Mouse (Mus musculus): Measurements from ENCODE around the gene Khsrp. TPM values are rescaled to one million over a fixed set of nuclear protein-coding genes. Genes with fewer than 3 reads are reported as not detected.

The Khsrp gene
- total and polyA plus RNA-seq, 3 experiments, result 23.5 to 106 (median 98.7) TPM

- peaks cover 10% of the 10 kb centered on the region for H3K79me2 ChIP-seq (replicated peaks; ENCODE audit: control insufficient read depth, extremely low read depth, insufficient read depth, poor library complexity, severe bottlenecking)
- no peak overlapping the region for H3K27ac ChIP-seq (ENCODE audit: insufficient read depth, low read depth)
- H3K9ac ChIP-seq (ENCODE audit: insufficient read depth, low read depth), result no peak overlapping the region
- in situ Hi-C loops (cut with MboI; ENCODE audit: low pct_ligation_motif_present, low pct_unique_long_range_greater_than_20kb, low sequenced_read_pairs) (loop anchor here (10.0 kb wide), 2 partner anchors 208 to 338 kb away; no protein-coding TSS in a partner anchor), dilution Hi-C loops (cut with MboI; ENCODE audit: extremely low pct_ligation_motif_present, extremely low pct_unique_long_range_greater_than_20kb, low sequenced_read_pairs) (no loop called here)
- H3K4me1 ChIP-seq (ENCODE audit: control insufficient read depth in 1 of 2, insufficient read depth in 2 of 2), result peaks cover 8 to 45% of the 10 kb centered on the region in 2 experiments
- H3K36me3 ChIP-seq (replicated peaks in 1 of 2; ENCODE audit: control insufficient read depth in 1 of 2, insufficient read depth in 1 of 2, low read length in 1 of 2), result peaks cover 50 to 84% of the 10 kb centered on the region in 2 experiments
- no peak overlapping the region for H3K4me2 ChIP-seq (ENCODE audit: insufficient read depth, low read depth, poor library complexity, severe bottlenecking)
- H3K9me3 ChIP-seq (replicated peaks; ENCODE audit: low read length), result no peaks in the 10 kb centered on the region
- H3K27me3 ChIP-seq (replicated peaks), result no peaks in the 10 kb centered on the region
- H3K4me3 ChIP-seq (replicated peaks in 1 of 3; ENCODE audit: low read depth in 2 of 3, low read length in 2 of 3, poor library complexity in 1 of 3), result no peak overlapping the region
- TF ChIP-seq USF2 (conservative IDR thresholded peaks at IDR 0.05; ENCODE audit: low read depth, low read length) (no peak), ZKSCAN1 (IDR thresholded peaks at IDR 0.05; ENCODE audit: borderline replicate concordance, low read depth, low read length) (no peak), CHD2 (IDR thresholded peaks at IDR 0.05; ENCODE audit: low read length) (no peak), IRF4 (IDR thresholded peaks at IDR 0.05; ENCODE audit: low read depth, low read length) (no peak), SMC3 (IDR thresholded peaks at IDR 0.05; ENCODE audit: low read depth, low read length) (no peak), NELFE (IDR thresholded peaks at IDR 0.05; ENCODE audit: low read depth, low read length) (no peak), MAX (IDR thresholded peaks at IDR 0.05; ENCODE audit: low read length) (no peak), RCOR1 (conservative IDR thresholded peaks at IDR 0.05; ENCODE audit: low read depth, low read length) (no peak), POLR2A (IDR thresholded peaks at IDR 0.05; ENCODE audit: low read depth, low read length) (no peak), HCFC1 (IDR thresholded peaks at IDR 0.05; ENCODE audit: low read depth, low read length) (no peak), GABPA (IDR thresholded peaks at IDR 0.05; ENCODE audit: insufficient replicate concordance, low read depth, low read length) (no peak), BHLHE40 (IDR thresholded peaks at IDR 0.05; ENCODE audit: low read depth, low read length) (no peak), NRF1 (IDR thresholded peaks at IDR 0.05; ENCODE audit: low read depth, low read length) (no peak), RAD21 (IDR thresholded peaks at IDR 0.05; ENCODE audit: low read depth, low read length) (no peak), ZMIZ1 (IDR thresholded peaks at IDR 0.05; ENCODE audit: low read depth, low read length) (no peak), MXI1 (IDR thresholded peaks at IDR 0.05; ENCODE audit: low read depth, low read length) (no peak), PAX5 (IDR thresholded peaks at IDR 0.05; ENCODE audit: low read length) (no peak), TCF12 (IDR thresholded peaks at IDR 0.05; ENCODE audit: low read depth, low read length) (no peak)
- no peak for DNase-seq (ENCODE audit: extremely low read depth)
Measured at GRCm38 (mm10) chr17:56996506-56996905, 34.8 kb downstream of the Khsrp start.

DNA sequence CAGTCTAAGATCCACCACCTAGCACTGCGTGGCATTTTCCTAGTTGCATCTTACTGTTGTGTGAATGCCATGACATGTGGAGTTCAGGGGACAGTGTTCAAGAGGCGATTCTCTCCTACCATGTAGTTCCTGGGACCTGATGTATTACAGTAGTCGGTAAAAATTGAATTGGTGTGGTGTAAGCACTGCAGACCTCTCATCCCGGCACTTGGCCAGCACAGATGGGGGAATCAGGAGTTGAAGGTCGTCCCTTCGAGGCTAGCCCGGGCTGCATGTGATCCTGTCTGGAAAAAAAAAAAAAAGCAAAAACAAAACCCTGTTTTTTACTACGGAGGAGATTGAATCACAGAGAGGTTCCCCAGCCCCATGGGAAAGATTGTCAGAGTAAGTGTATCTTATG lies 36.3 kb downstream of the Khsrp start:
- Histone ChIP-seq H3K4me1 (ENCODE audit: control insufficient read depth in 1 of 2, insufficient read depth in 2 of 2) (peaks cover 11 to 51% of the 10 kb centered on the region in 2 experiments), H3K36me3 (replicated peaks in 1 of 2; ENCODE audit: control insufficient read depth in 1 of 2, insufficient read depth in 1 of 2, low read length in 1 of 2) (peaks cover 50 to 73% of the 10 kb centered on the region in 2 experiments), H3K4me3 (replicated peaks in 1 of 3; ENCODE audit: low read depth in 2 of 3, low read length in 2 of 3, poor library complexity in 1 of 3) (no peak overlapping the region), H3K9me3 (replicated peaks; ENCODE audit: low read length) (no peaks in the 10 kb centered on the region), H3K79me2 (replicated peaks; ENCODE audit: control insufficient read depth, extremely low read depth, insufficient read depth, poor library complexity, severe bottlenecking) (peaks cover 23% of the 10 kb centered on the region), H3K27me3 (replicated peaks) (no peaks in the 10 kb centered on the region), H3K27ac (ENCODE audit: insufficient read depth, low read depth) (no peak overlapping the region), H3K4me2 (ENCODE audit: insufficient read depth, low read depth, poor library complexity, severe bottlenecking) (no peak overlapping the region), H3K9ac (ENCODE audit: insufficient read depth, low read depth) (no peak overlapping the region)
- TF ChIP-seq KAT2A (IDR thresholded peaks at IDR 0.05; ENCODE audit: insufficient replicate concordance, low read length) (no peak), USF1 (IDR thresholded peaks at IDR 0.05; ENCODE audit: low read depth, low read length) (no peak), MAZ (IDR thresholded peaks at IDR 0.05; ENCODE audit: low read depth, low read length) (no peak), E2F4 (IDR thresholded peaks at IDR 0.05; ENCODE audit: insufficient replicate concordance, low read depth, low read length) (no peak), RAD21 (IDR thresholded peaks at IDR 0.05; ENCODE audit: low read depth, low read length) (no peak), NRF1 (IDR thresholded peaks at IDR 0.05; ENCODE audit: low read depth, low read length) (no peak), ZKSCAN1 (IDR thresholded peaks at IDR 0.05; ENCODE audit: borderline replicate concordance, low read depth, low read length) (no peak), MAFK (IDR thresholded peaks at IDR 0.05; ENCODE audit: insufficient replicate concordance, low read length) (no peak), GABPA (IDR thresholded peaks at IDR 0.05; ENCODE audit: insufficient replicate concordance, low read depth, low read length) (no peak), SMC3 (IDR thresholded peaks at IDR 0.05; ENCODE audit: low read depth, low read length) (no peak), EP300 (IDR thresholded peaks at IDR 0.05; ENCODE audit: low read length) (no peak), MYC (IDR thresholded peaks at IDR 0.05; ENCODE audit: low read depth, low read length) (no peak), ZMIZ1 (IDR thresholded peaks at IDR 0.05; ENCODE audit: low read depth, low read length) (no peak), MAX (IDR thresholded peaks at IDR 0.05; ENCODE audit: low read length) (no peak)
- in situ Hi-C loops (cut with MboI; ENCODE audit: low pct_ligation_motif_present, low pct_unique_long_range_greater_than_20kb, low sequenced_read_pairs) (loop anchor here (10.0 kb wide), 2 partner anchors 210 to 340 kb away; no protein-coding TSS in a partner anchor), dilution Hi-C loops (cut with MboI; ENCODE audit: extremely low pct_ligation_motif_present, extremely low pct_unique_long_range_greater_than_20kb, low sequenced_read_pairs) (no loop called here)
- no peak for DNase-seq (ENCODE audit: extremely low read depth)
